Mouse (Mus musculus): Measurements from ENCODE around the gene Gm4131.

Gm4131 gene

DNA sequence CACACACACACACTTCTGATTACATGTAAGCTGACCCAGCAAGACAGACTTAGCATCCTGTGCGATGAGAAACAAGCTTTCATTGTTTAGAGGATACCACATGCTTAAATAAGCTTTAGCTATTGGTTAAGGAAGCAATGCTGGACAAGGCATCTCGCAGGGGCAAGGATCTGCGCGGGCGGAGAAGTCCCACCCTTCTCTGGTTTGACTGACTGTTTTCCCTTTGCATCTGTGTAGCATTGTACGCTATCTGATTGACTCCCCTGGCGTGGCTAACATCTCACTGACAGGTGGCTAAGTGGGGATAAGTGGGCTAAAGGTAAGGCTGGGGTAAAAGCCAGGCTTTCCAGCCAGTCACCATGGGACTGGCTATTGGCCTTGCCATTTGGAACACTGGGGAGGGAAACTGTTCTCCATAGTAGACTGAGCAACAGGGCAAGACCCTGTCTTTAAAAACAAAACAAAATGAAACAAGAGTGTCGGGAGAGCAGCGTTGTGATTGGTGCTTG is 110.4 kb downstream of the Gm4131 start, which contains the start of gene Gucy1b2:
Gene Gucy1b2 (minus strand): TSS at position 51 of the 509 bp plus-strand sequence.
- DNase-seq (ENCODE audit: low spot score) = no peak

- no peak for DNase-seq (ENCODE audit: low spot score)
These were observed 111.2 kb downstream of the Gm4131 start for GRCm38 (mm10) chr14:62455570-62455879.

DNA sequence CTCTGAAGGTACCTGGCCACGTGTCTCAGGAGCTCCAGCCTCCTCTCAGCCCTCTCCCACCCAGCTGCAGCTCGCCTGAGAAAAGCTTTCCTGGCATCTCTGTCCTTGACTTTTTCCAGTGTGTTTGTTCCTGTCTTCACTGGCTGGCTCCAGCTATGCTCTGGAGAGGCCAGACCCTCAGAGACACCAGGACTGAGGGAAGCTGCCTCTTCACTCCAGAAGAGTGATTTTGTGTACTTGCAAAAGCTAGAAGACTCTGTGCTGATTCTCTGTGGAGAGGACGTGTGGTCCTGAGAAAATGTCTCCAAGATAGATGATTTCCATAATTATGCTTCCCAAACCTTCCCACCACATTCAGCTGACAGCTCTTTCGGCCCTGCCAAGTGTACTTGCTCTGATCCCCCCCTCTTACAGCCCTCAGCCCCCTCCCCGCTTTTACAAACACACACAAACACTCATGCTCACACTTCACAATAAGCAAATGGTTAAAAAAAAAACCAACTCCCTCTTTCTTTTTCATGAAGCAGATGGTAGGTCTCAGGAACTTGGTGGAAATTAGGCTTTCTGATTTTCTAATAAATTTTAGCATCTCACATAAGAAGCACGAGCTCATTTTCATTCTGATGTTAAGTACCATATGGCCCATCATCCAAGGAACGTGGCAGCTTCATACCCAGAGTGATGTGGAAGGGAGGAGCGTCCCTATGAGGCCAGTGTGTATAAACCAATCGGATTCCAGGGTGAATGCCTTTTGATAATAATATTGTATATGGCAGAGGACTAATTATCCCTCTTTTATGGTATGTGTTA is 111.8 kb downstream of the Gm4131 start:
- DNase-seq (ENCODE audit: low spot score) = no peak

DNA sequence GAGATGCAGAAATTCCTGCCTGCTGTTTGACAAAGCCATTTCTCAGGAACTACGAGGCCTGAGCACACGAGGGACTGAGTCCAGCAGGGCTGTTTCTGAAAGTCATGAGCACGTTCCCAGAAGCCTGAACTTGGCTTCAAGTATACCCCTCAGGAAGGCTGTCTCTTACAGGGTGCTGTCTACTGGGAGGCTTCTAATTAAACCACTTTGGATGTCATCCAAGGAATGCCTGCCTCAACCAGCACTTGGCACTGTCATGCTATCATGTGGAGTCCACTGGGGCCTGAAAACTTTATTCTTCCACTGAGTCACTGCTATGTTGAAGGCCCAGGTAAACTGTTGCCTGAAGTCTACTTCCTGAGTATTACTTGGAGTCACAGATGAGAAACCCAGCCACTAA is 112.6 kb downstream of the Gm4131 start:
- DNase-seq (ENCODE audit: low spot score) = no peak

GRCm38 (mm10) chr14:62453276-62453675 is 113.4 kb downstream of the Gm4131 start:
- DNase-seq (ENCODE audit: low spot score) = no peak

GRCm38 (mm10) chr14:62450706-62451105 is 116.0 kb downstream of the Gm4131 start:
- no peak for DNase-seq (ENCODE audit: low spot score)

GRCm38 (mm10) chr14:62447214-62447548 is 119.5 kb downstream of the Gm4131 start:
- DNase-seq (ENCODE audit: low spot score) = no peak

- DNase-seq (ENCODE audit: low spot score) = no peak
These were observed 120.1 kb downstream of the Gm4131 start for GRCm38 (mm10) chr14:62446385-62447213.

DNA sequence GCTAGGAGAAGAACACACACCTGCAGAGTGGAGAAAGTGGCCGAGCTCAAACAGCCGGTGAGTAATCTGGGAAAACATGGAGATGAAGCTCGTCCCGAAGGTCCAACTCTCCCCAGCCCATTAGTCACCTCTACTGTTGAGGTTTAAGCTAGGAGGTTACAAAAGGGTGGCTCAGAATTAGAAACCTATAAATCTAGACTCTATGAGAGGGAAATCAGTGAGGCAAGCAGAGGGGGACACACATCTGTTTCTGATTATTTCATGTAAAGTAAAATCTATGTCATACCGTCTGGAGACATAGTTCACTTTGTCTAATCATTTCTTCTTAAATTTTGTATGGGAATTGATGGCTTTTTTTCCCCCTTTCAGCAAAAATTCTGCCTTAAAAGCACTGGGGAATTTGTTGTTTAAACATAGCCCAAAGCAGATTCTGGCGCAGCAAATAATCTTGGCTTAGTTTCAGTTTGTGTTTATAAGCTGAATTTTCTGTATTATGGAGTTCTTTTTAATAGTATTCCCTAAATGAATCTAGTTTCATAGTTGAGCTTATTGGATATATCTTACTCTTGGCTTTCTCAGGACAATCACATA is 122.8 kb downstream of the Gm4131 start:
- no peak for DNase-seq (ENCODE audit: low spot score)

DNA sequence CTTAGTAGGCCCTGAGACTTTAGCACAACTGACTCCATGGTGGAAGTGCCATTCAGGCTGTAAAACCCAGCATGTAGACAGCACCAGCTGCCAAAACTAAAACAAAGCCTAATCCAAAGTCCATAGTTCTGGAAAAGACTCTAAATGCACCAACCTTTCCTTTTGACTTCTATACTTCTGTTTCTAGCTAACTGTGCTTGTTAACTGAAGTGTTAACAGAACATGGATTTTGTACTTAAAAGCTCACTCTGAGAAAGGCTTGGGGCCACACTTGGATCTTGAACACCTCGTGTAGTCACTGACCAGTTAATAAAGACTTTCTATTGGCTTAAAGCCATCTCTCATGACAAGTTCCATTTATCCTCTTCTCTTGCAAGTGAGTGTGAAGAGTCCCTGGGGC is 123.8 kb downstream of the Gm4131 start:
- DNase-seq (ENCODE audit: low spot score) = no peak

- DNase-seq (ENCODE audit: low spot score) = no peak
These were observed 126.7 kb downstream of the Gm4131 start for GRCm38 (mm10) chr14:62440036-62440435.

DNA sequence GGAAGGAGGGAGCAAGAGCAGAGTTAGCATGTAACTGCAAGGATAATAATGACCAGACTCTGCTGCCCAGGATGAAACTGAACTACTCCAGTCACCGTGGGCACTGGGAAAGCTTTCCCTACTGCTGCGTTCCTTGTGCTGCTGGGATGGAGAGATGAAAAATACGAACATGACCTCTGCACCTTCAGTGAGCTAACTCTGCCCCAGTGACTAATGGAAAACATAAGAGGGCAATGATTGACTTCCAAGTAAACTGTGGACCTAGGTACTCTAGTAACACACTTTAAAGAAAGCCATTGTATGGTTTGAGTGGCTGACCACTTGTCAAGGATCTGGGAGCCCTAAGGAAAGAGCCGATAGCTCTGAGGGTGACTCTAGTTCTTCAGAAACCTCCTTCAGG is 128.5 kb downstream of the Gm4131 start:
- no peak for DNase-seq (ENCODE audit: low spot score)

- no peak for DNase-seq (ENCODE audit: low spot score)
These were observed 128.9 kb downstream of the Gm4131 start for GRCm38 (mm10) chr14:62437806-62438205.

DNA sequence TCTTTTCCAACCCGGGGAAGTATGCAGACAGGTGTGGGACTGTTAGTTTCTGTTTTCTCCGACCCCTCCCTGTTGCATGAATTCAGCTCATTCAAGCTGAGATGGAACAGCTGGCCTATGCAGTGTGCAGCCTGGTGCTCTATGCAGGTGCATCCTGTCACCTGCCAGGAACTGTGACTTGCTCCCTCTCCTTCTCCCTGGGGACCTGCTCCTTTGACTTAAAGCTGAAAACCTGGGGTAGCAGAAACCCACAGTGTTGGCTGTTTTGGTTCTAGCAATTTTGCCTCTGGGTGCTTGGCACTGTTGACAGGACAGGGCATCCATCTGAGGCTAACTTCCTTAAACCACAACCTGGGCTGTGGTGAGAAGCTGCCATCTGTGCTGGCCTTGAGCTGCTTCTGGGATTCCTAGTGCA is 141.4 kb downstream of the Gm4131 start:
- DNase-seq (ENCODE audit: low spot score) = no peak

DNA sequence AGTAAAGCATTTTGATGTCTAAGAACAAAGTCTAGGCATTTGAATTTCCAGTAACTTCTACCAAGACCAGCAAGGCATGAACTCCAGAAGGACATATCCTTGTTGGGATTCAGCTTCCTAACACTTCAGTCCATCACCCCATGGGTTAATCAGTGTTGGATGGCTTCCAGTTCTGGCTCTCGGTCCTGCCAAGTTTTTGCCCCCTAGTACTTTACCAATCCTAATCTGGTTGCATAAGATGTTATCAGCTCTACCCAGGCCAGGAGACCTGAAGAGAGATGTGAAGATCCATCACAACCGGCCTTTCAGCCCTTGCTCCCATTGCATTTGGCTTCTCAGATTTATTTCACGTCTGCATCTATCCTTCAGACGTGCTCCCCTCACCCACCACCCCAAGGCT is 144.5 kb downstream of the Gm4131 start:
- no peak for DNase-seq (ENCODE audit: low spot score)

- DNase-seq (ENCODE audit: low spot score) = no peak
These were observed 149.2 kb downstream of the Gm4131 start for GRCm38 (mm10) chr14:62417501-62417900.

- no peak for DNase-seq (ENCODE audit: low spot score)
These were observed 150.0 kb downstream of the Gm4131 start for GRCm38 (mm10) chr14:62416742-62417134.

- DNase-seq (ENCODE audit: low spot score) = no peak
These were observed 150.5 kb downstream of the Gm4131 start for GRCm38 (mm10) chr14:62416007-62416741.

Measured in urinary bladder, postnatal 14 days (tissue).